Mouse (Mus musculus) intestine, embryonic 14.5 days (tissue): ENCODE data around the gene Bcr. TPM values are rescaled to one million over a fixed set of nuclear protein-coding genes. Genes with fewer than 3 reads are reported as not detected.
A peak's percentile ranks its signal among the peaks of the same experiment; 100 is the strongest.

Experiments
- ATAC-seq: fragments of 200-750 bp; cut with Nextera tagmentation; replicated peaks from 2 replicates; pipeline ENCODE4 v1.8.0; 2017; ENCODE audit warnings: low read depth, moderate number of reproducible peaks, moderate TSS enrichment, moderate library complexity; ENCODE audit not compliant: low FRiP score, low TSS enrichment
- DNase-seq: peaks from one replicate; pipeline ENCODE4 v3.0.0-alpha.2; 2018; ENCODE audit warnings: low spot score
- H3K27ac ChIP-seq: fragments of 300-500 bp; sonication (generic); 2 replicates; pipeline ENCODE4 v1.5.1; 2014; ENCODE audit warnings: low read depth, mild to moderate bottlenecking, control low read depth
- H3K27me3 ChIP-seq: fragments of 300-500 bp; sonication (generic); replicated peaks from 2 replicates; pipeline ENCODE4 v1.6.1; 2014; ENCODE audit warnings: low read length, control low read depth; ENCODE audit not compliant: control insufficient read depth, insufficient read depth
- H3K36me3 ChIP-seq: fragments of 300-500 bp; sonication (generic); 2 replicates; pipeline ENCODE4 v1.6.1; 2014; ENCODE audit warnings: low read length, control low read depth; ENCODE audit not compliant: control insufficient read depth, insufficient read depth
- H3K4me1 ChIP-seq: fragments of 300-500 bp; sonication (generic); replicated peaks from 2 replicates; pipeline ENCODE4 v1.6.1; 2014; ENCODE audit warnings: low read length, control low read depth, mixed read lengths; ENCODE audit not compliant: control insufficient read depth, insufficient read depth
- H3K4me2 ChIP-seq: fragments of 300-500 bp; sonication (generic); 2 replicates; pipeline ENCODE4 v1.6.1; 2014; ENCODE audit warnings: low read length
- H3K4me3 ChIP-seq: fragments of 300-500 bp; sonication (generic); 2 replicates; pipeline ENCODE4 v1.5.1; 2014; ENCODE audit warnings: low read depth, low read length, control low read depth, mixed read lengths
- H3K9ac ChIP-seq: fragments of 300-500 bp; sonication (generic); 2 replicates; pipeline ENCODE4 v1.6.1; 2014; ENCODE audit warnings: mild to moderate bottlenecking, low read length
- H3K9me3 ChIP-seq: fragments of 300-500 bp; sonication (generic); 2 replicates; pipeline ENCODE4 v1.6.1; 2016; ENCODE audit warnings: low read length, control low read depth; ENCODE audit not compliant: control insufficient read depth
- WGBS: fragments of 180-500 bp; shearing (Covaris S2); extraction: QIAGEN DNeasy Blood & Tissue Kit; methylation state at CpG from one replicate; pipeline ENCODE4 v1.1.7; 2014; 5-methylcytosine and 5-hydroxymethylcytosine counted together
- polyA plus RNA-seq: library from polyadenylated mRNA; unstranded; fragments of >200 nt; fragmentation: Nextera tagmentation; extraction: Ambion mirVana; gene quantifications from 2 replicates; pipeline ENCODE4 v1.2.1, GENCODE M21; 2014

The Bcr gene
- polyA plus RNA-seq, 1 experiment from 2014 or later: 14.4 TPM

DNA sequence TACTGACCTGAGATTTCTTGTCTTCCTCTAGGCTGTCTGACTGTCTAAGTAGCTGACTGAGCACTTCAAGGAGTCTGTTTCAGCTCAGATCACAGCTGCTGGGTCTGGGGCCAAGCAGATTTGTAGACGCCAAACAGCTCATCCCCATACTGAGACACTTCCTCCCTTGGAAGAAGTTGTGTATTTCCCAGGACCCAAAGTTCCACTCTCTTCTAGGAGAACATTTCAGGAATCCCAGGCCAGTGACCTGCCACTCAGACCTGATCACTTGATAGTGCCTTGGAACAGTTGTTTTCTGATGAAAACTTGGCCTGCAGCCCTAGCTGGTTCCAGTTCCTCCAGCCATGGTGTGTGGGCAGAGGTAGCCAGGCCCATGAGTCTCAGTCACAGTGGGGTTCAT is 140.3 kb downstream of the Bcr start:
- Histone ChIP-seq H3K9ac (no peak overlapping the region), H3K27ac (no peak overlapping the region), H3K4me2 (no peak overlapping the region), H3K9me3 (no peaks in the 10 kb centered on the region), H3K27me3 (no peaks in the 10 kb centered on the region), H3K4me1 (no peaks in the 10 kb centered on the region), H3K4me3 (no peak overlapping the region), H3K36me3 (no peaks in the 10 kb centered on the region)
- ATAC-seq (no peak), DNase-seq (no peak)
- 70% methylated on average over 1 of the region's 1 CpGs for WGBS

DNA sequence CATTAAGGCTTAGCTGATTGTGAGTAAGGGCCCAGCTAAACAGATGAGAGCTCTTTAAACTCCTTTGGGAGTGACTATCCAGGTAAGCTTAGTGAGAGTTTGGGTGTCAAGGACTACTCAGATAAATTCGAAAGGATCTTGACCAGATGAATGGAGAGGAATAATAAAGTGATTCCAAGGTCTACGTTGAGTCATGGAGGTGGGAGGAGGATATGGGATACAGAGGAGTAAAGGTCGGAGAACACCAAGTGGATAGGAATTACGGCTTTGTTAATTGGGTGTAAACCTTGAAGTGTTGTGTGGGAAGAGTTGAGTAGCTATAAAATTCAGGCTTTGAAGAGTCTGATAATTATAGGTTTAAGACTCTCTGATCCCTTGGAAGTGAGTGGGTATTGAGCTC is 145.8 kb downstream of the Bcr start:
- Histone ChIP-seq H3K9ac (no peak overlapping the region), H3K9me3 (no peaks in the 10 kb centered on the region), H3K4me3 (no peak overlapping the region), H3K27me3 (no peaks in the 10 kb centered on the region), H3K27ac (no peak overlapping the region), H3K4me1 (no peaks in the 10 kb centered on the region), H3K36me3 (no peaks in the 10 kb centered on the region), H3K4me2 (no peak overlapping the region)
- no peak for ATAC-seq
- DNase-seq: no peak
- 61% methylated on average over 4 of the region's 4 CpGs for WGBS

GRCm38 (mm10) chr10:75210841-75211240 is 150.4 kb downstream of the Bcr start:
- WGBS: 85% methylated on average over 3 of the region's 3 CpGs
- H3K36me3 ChIP-seq: no peaks in the 10 kb centered on the region
- no peak overlapping the region for H3K9ac ChIP-seq
- no peak overlapping the region for H3K4me3 ChIP-seq
- ATAC-seq (no peak), DNase-seq (no peak)
- H3K4me1 ChIP-seq: peaks cover 12% of the 10 kb centered on the region
- H3K27me3 ChIP-seq: no peaks in the 10 kb centered on the region
- H3K27ac ChIP-seq: no peak overlapping the region
- H3K4me2 ChIP-seq: no peak overlapping the region
- H3K9me3 ChIP-seq: no peaks in the 10 kb centered on the region

DNA sequence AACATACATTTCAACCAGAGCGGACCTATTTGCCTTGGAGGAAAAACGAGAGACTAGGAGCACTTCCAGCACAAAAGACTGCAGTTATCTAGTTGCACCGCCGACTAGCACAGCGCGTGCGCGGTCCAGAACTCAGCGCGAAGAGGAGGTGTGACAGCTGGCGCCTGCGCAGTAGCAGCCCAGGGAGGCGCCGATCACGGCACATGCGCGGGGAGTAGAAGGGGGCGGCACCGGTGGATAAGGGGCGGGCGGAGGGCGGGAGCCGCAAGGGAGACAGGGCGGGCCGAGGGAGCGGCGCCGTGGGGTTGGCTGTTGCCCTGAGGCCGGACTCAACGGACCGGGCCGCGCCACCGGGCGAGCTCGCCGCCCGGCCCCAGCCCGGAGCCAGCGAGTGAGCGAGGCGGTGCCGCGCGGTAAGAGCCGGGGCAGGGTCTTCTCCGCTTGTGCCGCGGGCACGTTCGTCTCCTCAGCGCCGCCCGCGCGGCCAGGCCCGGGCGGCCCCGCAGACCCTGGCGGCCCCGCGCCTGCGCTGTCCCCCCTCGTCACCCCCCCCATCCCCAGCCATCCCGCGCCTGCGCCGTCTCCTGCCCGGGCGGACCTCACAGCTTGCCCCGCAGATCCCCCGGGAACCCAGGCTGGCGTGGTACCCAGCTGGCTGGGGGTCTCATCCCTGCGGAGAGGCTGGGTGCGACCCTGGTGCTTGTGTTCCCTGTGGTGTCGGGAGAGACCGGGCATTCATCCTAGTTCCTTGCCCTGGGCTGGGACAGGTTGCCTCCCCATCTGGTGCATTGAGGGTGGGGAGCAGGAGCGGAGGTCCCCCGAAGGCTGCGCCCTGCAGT is 151.6 kb downstream of the Bcr start, which contains the start of gene Specc1l:
TSS of gene Specc1l (plus strand) at position 267 of the 839 bp plus-strand sequence.
- H3K36me3 ChIP-seq: no peaks in the 10 kb centered on the region
- H3K9me3 ChIP-seq: no peaks in the 10 kb centered on the region
- DNase-seq (peak; percentile 94), ATAC-seq (peak; percentile 98)
- peak within 1 kb of the TSS; percentile 84 for H3K4me3 ChIP-seq
- H3K9ac ChIP-seq: peak within 1 kb of the TSS; percentile 90
- H3K27ac ChIP-seq: peak within 1 kb of the TSS; percentile 99
- under 1% methylated on average over 69 of the region's 80 CpGs for WGBS
- no peaks in the 10 kb centered on the region for H3K27me3 ChIP-seq
- H3K4me1 ChIP-seq: peaks cover 12% of the 10 kb centered on the region
- peak within 1 kb of the TSS; percentile 63 for H3K4me2 ChIP-seq

DNA sequence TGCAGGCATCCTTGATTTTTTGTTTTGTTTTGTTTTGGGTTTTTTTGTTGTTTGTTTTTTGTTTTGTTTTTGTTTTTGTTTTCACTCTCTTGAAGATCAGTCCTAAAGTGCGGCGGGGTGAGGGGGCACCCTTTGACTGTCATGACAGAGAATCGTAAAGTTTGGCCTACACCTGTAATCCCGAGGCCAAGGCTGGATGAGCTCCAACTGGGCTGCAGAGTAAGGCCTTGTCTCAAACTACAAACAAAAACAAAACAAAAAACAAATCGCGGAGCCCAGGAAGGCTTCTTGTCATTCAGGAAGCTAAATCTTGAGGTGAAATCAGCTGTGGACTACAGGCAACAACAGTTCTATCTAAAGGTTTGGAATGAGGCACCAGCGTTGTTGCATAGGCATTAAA is 152.6 kb downstream of the Bcr start:
- WGBS: 47% methylated on average over 7 of the region's 7 CpGs
- Histone ChIP-seq H3K36me3 (no peaks in the 10 kb centered on the region), H3K9ac (peak overlapping the region; percentile 90), H3K4me3 (peak overlapping the region; percentile 84), H3K9me3 (no peaks in the 10 kb centered on the region), H3K4me2 (peak overlapping the region; percentile 63), H3K27me3 (no peaks in the 10 kb centered on the region), H3K27ac (no peak overlapping the region), H3K4me1 (peaks cover 12% of the 10 kb centered on the region)
- ATAC-seq: no peak
- DNase-seq: no peak

DNA sequence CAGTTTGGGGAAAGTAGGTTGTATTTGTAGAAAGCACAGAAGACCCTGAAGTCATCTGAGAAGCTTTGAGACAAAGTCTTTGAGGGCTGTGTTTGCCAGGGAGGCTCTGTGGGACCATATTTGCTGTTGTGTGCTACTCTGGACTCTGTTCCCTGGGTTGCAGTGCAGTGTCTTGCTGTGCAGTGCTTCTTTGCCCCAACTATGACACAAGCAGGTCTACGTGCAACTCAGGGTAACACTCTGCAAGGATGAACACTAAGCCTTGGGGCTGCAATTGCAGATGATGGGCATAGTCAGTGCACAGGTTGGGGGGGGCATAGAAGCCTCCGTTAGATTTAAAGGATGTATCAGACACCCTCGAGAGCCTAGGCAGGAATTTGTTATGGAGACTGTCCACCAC is 160.3 kb downstream of the Bcr start:
- DNase-seq: no peak
- Histone ChIP-seq H3K4me2 (no peak overlapping the region), H3K27ac (no peak overlapping the region), H3K27me3 (no peaks in the 10 kb centered on the region), H3K9me3 (no peaks in the 10 kb centered on the region), H3K9ac (no peak overlapping the region), H3K4me3 (no peak overlapping the region), H3K4me1 (peaks cover 19% of the 10 kb centered on the region), H3K36me3 (no peaks in the 10 kb centered on the region)
- 82% methylated on average over 3 of the region's 3 CpGs for WGBS
- no peak for ATAC-seq

- ATAC-seq: no peak
Measured at GRCm38 (mm10) chr10:75221936-75222610, 161.7 kb downstream of the Bcr start.

GRCm38 (mm10) chr10:75222611-75222998 is 162.2 kb downstream of the Bcr start:
- Histone ChIP-seq H3K9ac (no peak overlapping the region), H3K4me1 (peaks cover 19% of the 10 kb centered on the region), H3K4me2 (no peak overlapping the region), H3K9me3 (no peaks in the 10 kb centered on the region), H3K27ac (peak overlapping the region; percentile 27; the same call in 1 of the 2 replicates), H3K27me3 (no peaks in the 10 kb centered on the region), H3K4me3 (no peak overlapping the region), H3K36me3 (no peaks in the 10 kb centered on the region)
- DNase-seq (no peak), ATAC-seq (no peak)
- WGBS: 48% methylated on average over 5 of the region's 5 CpGs

More at GRCm38 (mm10) chr10:75221936-75222610, 161.7 kb downstream of the Bcr start:
- Histone ChIP-seq H3K9ac (no peak overlapping the region), H3K9me3 (no peaks in the 10 kb centered on the region), H3K4me2 (no peak overlapping the region), H3K27ac (peak overlapping the region; percentile 27; the same call in 1 of the 2 replicates), H3K27me3 (no peaks in the 10 kb centered on the region), H3K4me1 (peaks cover 19% of the 10 kb centered on the region), H3K36me3 (no peaks in the 10 kb centered on the region), H3K4me3 (no peak overlapping the region)
- no peak for DNase-seq
- 67% methylated on average over 4 of the region's 4 CpGs for WGBS
